Mouse (Mus musculus): ENCODE measurements around the gene Gm44965. TPM values are rescaled to one million over a fixed set of nuclear protein-coding genes. Genes with fewer than 3 reads are reported as not detected.

Gene Gm44965
- polyA plus RNA-seq, 1 experiment, result not detected

- no peaks in the 10 kb centered on the region for H3K27me3 ChIP-seq (ENCODE audit: control insufficient read depth, insufficient read depth, low read length)
- no peak overlapping the region for H3K27ac ChIP-seq (ENCODE audit: insufficient read depth, low read length)
- peaks cover 10% of the 10 kb centered on the region for H3K4me1 ChIP-seq (ENCODE audit: control insufficient read depth, insufficient read depth, low read length)
- 96% methylated on average over 27 of the region's 27 CpGs for WGBS
- H3K4me3 ChIP-seq (replicated peaks; ENCODE audit: insufficient read depth, low read depth, low read length), result no peak overlapping the region
- TF ChIP-seq POLR2A (IDR thresholded peaks at IDR 0.05; ENCODE audit: borderline replicate concordance, insufficient read depth, low read length), result no peak
- DNase-seq, result no peak
These were observed 3.5 kb downstream of the Gm44965 start for GRCm38 (mm10) chr6:48597233-48597625.

- H3K4me3 ChIP-seq (replicated peaks; ENCODE audit: insufficient read depth, low read depth, low read length), result no peak overlapping the region
- H3K27ac ChIP-seq (ENCODE audit: insufficient read depth, low read length), result no peak overlapping the region
These were observed 6.9 kb downstream of the Gm44965 start for GRCm38 (mm10) chr6:48600594-48600993.

GRCm38 (mm10) chr6:48601271-48602079, 7.7 kb downstream of the Gm44965 start, which contains the start of gene Zfp775:
Gene Zfp775 (plus strand): TSS chr6:48602063.
- Histone ChIP-seq H3K27ac (ENCODE audit: insufficient read depth, low read length) (peak within 1 kb of the TSS; percentile 86), H3K27me3 (ENCODE audit: control insufficient read depth, insufficient read depth, low read length) (no peaks in the 10 kb centered on the region), H3K4me3 (replicated peaks; ENCODE audit: insufficient read depth, low read depth, low read length) (peak within 1 kb of the TSS; percentile 88), H3K4me1 (ENCODE audit: control insufficient read depth, insufficient read depth, low read length) (peaks cover 6% of the 10 kb centered on the region)
- 4% methylated on average over 42 of the region's 42 CpGs for WGBS
- DNase-seq, result peak; percentile 98 to 99
- TF ChIP-seq POLR2A (IDR thresholded peaks at IDR 0.05; ENCODE audit: borderline replicate concordance, insufficient read depth, low read length) (peak; percentile 71; the same call in 1 of the 2 replicates), CTCF (IDR thresholded peaks at IDR 0.05; ENCODE audit: borderline replicate concordance, insufficient read depth, low read depth, low read length) (no peak)

More at GRCm38 (mm10) chr6:48600594-48600993, 6.9 kb downstream of the Gm44965 start:
- WGBS, result 84% methylated on average over 1 of the region's 1 CpGs
- TF ChIP-seq CTCF (IDR thresholded peaks at IDR 0.05; ENCODE audit: borderline replicate concordance, insufficient read depth, low read depth, low read length) (no peak), POLR2A (IDR thresholded peaks at IDR 0.05; ENCODE audit: borderline replicate concordance, insufficient read depth, low read length) (no peak)
- Histone ChIP-seq H3K4me1 (ENCODE audit: control insufficient read depth, insufficient read depth, low read length) (peaks cover 6% of the 10 kb centered on the region), H3K27me3 (ENCODE audit: control insufficient read depth, insufficient read depth, low read length) (no peaks in the 10 kb centered on the region)
- DNase-seq, result no peak

GRCm38 (mm10) chr6:48602080-48602741, 8.5 kb downstream of the Gm44965 start:
- Histone ChIP-seq H3K27me3 (ENCODE audit: control insufficient read depth, insufficient read depth, low read length) (no peaks in the 10 kb centered on the region), H3K4me3 (replicated peaks; ENCODE audit: insufficient read depth, low read depth, low read length) (peak overlapping the region; percentile 69), H3K4me1 (ENCODE audit: control insufficient read depth, insufficient read depth, low read length) (peaks cover 6% of the 10 kb centered on the region; the same call in 1 of the 2 replicates), H3K27ac (ENCODE audit: insufficient read depth, low read length) (peak overlapping the region; percentile 86)
- under 1% methylated on average over 28 of the region's 28 CpGs for WGBS
- TF ChIP-seq POLR2A (IDR thresholded peaks at IDR 0.05; ENCODE audit: borderline replicate concordance, insufficient read depth, low read length) (no peak; the same call in 1 of the 2 replicates), CTCF (IDR thresholded peaks at IDR 0.05; ENCODE audit: borderline replicate concordance, insufficient read depth, low read depth, low read length) (no peak)
- peak in 1 of 2 experiments; percentile 71 for DNase-seq

GRCm38 (mm10) chr6:48608124-48608523, 14.4 kb downstream of the Gm44965 start:
- TF ChIP-seq CTCF (IDR thresholded peaks at IDR 0.05; ENCODE audit: borderline replicate concordance, insufficient read depth, low read depth, low read length) (no peak), POLR2A (IDR thresholded peaks at IDR 0.05; ENCODE audit: borderline replicate concordance, insufficient read depth, low read length) (no peak)
- Histone ChIP-seq H3K27me3 (ENCODE audit: control insufficient read depth, insufficient read depth, low read length) (no peaks in the 10 kb centered on the region), H3K27ac (ENCODE audit: insufficient read depth, low read length) (no peak overlapping the region), H3K4me3 (replicated peaks; ENCODE audit: insufficient read depth, low read depth, low read length) (no peak overlapping the region), H3K4me1 (ENCODE audit: control insufficient read depth, insufficient read depth, low read length) (peaks cover 23% of the 10 kb centered on the region)
- DNase-seq, result no peak
- WGBS, result 71% methylated on average over 2 of the region's 2 CpGs

GRCm38 (mm10) chr6:48609512-48609911, 15.8 kb downstream of the Gm44965 start:
- H3K4me1 ChIP-seq (ENCODE audit: control insufficient read depth, insufficient read depth, low read length), result peaks cover 23% of the 10 kb centered on the region
- H3K27ac ChIP-seq (ENCODE audit: insufficient read depth, low read length), result 0 out of 2 replicates have a peak overlapping the region, but pooled peaks have one; percentile 33
- 13% methylated on average over 7 of the region's 7 CpGs for WGBS
- H3K27me3 ChIP-seq (ENCODE audit: control insufficient read depth, insufficient read depth, low read length), result no peaks in the 10 kb centered on the region
- H3K4me3 ChIP-seq (replicated peaks; ENCODE audit: insufficient read depth, low read depth, low read length), result no peak overlapping the region
- DNase-seq, result peak; percentile 38 to 51
- TF ChIP-seq CTCF (IDR thresholded peaks at IDR 0.05; ENCODE audit: borderline replicate concordance, insufficient read depth, low read depth, low read length), result no peak
- TF ChIP-seq POLR2A (IDR thresholded peaks at IDR 0.05; ENCODE audit: borderline replicate concordance, insufficient read depth, low read length), result no peak

GRCm38 (mm10) chr6:48610657-48611056, 16.9 kb downstream of the Gm44965 start:
- Histone ChIP-seq H3K27me3 (ENCODE audit: control insufficient read depth, insufficient read depth, low read length) (no peaks in the 10 kb centered on the region), H3K4me1 (ENCODE audit: control insufficient read depth, insufficient read depth, low read length) (peaks cover 23% of the 10 kb centered on the region), H3K27ac (ENCODE audit: insufficient read depth, low read length) (no peak overlapping the region), H3K4me3 (replicated peaks; ENCODE audit: insufficient read depth, low read depth, low read length) (no peak overlapping the region)
- no peak for DNase-seq
- TF ChIP-seq POLR2A (IDR thresholded peaks at IDR 0.05; ENCODE audit: borderline replicate concordance, insufficient read depth, low read length), result no peak
- TF ChIP-seq CTCF (IDR thresholded peaks at IDR 0.05; ENCODE audit: borderline replicate concordance, insufficient read depth, low read depth, low read length), result no peak
- 32% methylated on average over 3 of the region's 3 CpGs for WGBS

Data from cerebellum, adult 2 months (tissue).